Mouse (Mus musculus): ENCODE data around the gene Prex1.

The Prex1 gene

DNA sequence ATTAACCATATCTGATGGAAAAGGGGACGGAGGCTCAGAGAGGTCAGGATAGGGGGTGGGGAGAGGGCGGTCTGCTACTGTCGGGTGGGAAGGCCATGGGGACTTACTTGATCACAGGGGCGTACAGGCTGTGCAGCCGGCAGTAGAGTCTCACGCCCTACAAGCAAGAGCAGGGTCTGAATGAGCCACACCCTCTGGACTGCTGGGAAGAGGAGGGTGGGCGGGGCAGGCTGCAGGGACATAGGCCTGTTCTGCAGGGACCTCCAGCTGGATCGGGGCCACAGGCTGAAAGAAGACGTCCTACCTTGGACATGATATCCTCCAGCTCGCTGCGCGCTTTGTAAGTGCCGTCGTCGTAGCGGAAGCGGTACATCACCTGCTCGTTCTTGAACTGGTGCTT is 112.2 kb downstream of the Prex1 start:
- no peak for DNase-seq

DNA sequence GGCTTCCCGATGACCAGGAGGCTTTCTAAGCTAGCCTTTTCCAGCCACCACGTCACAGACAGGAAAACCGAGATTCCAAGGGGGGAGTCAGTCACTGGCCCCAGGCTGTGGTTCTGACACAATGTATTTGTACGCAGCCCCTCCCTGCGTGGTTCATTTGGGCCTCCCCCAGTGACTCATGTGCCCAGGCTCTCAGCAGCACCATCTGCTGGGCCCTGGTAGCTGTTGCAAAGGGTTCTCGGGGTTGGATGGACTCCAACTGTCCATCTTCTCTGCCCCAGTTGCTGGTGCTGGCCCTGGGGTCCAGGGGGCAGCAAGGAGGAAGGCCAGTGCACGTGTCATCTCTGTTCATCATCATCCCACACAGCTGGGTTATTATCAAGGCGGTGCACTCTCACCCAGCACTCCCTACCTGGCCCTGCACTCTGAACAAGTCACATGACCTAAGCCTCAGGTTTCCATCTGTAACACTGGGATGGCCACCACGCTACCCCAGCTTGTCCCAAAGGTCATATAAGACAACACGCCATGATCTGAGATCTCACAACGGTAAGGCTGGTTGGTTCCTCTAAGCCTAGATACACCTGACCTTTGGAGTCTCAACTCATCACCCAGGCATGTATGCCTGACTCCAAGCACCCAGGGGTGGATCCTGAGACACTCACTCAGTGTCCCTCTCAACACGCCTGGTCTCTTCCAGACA is 115.0 kb downstream of the Prex1 start:
- DNase-seq = no peak

DNA sequence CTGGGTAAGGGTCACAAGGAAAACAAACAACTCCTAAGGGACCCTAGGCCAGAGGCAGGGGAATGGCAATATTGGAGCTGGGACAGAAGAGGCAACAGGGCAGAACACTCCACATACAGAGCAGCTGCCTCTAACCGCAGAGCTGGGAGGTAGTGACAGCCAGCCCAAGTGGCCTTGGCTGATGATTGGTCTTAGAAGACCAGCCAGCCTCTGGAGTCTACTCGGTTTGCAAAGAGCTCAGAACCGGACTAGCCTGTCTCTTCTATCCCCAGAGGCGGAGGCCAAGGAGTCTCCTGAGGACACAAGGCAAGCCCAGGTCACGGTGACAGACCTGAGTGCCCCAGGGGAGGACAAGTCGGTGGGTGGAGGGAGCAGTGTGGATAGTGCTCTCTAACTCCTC is 115.9 kb downstream of the Prex1 start:
- DNase-seq = no peak

DNA sequence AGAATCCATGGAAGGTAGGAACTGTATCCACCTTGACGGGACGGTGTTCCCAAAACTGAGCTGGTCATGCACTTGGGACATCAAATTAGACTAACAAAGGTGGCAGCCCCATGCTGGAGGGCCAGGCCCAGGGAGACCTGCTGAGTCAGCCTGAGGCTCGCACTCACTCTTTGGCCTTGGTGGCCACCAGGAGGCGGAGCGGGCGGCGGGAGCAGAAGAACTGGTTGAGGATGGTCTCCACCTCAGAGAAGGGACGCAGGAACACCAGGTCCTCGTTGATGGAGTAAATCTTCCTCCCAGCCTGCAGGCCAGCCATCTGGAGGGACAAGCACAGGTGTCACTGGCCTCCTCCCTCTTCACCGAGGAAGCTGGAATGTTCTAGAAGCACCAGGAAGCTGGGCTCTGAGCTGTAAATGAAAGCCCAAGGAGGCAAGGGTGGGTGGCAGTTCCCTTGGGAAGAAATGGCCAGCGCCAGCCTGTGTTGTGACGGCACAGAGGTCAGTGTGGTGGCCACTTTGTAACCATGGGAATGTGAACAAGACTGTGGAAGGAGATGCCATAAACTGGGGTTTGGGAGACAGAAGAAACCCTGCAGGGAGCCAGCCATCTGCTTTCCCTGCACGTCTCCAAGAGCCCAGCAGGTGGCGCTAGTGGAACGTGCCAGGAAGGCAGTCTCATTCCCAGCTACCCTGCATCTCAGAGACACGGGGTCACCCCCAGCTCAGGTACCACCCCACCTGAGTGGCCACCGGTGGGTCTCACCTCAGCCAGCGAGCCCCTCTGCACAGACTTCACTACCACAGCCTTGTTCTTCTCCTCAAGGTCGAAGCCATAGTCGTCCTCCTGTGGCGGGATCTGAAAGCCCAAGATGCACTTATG is 121.4 kb downstream of the Prex1 start:
- peak; percentile 84 to 91 for DNase-seq

DNA sequence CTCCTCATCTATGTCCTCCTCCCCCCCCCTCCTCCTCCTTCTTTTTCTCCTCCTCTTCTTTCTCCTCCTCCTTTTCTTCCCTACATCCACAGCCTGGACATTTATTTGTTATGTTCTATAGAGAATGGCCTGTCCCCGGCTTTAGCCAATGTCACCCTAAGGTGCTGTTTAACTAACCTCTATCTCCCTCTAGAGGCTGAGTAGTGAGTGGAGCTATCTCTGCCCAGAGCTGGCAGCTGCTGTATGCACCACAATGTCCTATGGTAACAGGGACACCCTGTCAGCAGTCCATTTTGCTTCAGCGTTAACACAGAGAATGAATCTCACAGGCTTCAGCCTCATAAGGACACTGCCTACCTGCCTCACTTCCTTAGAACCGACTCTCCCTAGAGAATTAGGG is 129.1 kb downstream of the Prex1 start:
- DNase-seq = no peak

DNA sequence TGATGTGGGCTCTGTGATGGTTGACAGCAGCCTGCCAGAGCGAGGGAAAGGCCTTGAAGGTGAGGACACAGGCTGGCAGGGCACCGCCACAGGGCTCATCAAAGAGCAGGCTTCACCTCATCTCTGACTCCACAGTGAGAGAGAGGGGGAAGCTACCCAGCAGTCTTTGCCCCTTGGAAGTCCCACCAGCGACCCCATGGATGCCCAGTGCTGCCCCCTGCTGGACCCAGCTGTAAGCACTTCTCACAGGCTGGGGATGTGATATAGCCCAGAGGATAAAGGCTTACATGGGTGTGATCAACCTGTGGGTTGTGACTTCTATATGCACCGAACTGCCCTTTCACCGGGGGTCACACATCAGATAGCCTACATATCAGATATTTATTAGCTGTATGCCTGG is 130.3 kb downstream of the Prex1 start:
- no peak for DNase-seq

- no peak for DNase-seq
Measured at GRCm38 (mm10) chr2:166581881-166582583, 131.6 kb downstream of the Prex1 start.

GRCm38 (mm10) chr2:166579793-166580192 is 133.8 kb downstream of the Prex1 start:
- no peak for DNase-seq

GRCm38 (mm10) chr2:166579361-166579760 is 134.3 kb downstream of the Prex1 start:
- no peak for DNase-seq

DNA sequence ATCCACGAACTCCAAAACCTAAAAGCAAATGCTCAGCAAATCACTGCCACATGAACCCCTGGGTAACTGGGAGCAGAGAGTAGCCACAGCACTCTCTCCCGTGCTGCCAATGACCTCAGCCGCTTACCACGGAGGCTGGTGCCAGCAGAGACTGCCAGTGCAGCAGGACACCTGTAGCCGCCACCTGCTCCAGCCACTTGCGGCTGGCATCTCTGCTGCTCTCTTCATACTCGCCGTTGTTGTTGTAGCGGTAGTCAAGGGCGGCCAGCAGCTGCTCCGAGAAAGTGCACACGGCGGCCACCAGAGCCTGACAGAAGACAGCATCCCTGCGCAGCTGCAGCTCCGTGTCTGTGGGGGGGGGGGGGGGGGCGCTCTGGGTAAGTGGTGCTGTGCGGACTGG is 138.2 kb downstream of the Prex1 start:
- DNase-seq = peak; percentile 66 to 72

GRCm38 (mm10) chr2:166574934-166575333 is 138.7 kb downstream of the Prex1 start:
- DNase-seq = peak; percentile 72 to 77

GRCm38 (mm10) chr2:166573621-166574020 is 140.0 kb downstream of the Prex1 start:
- DNase-seq = no peak

GRCm38 (mm10) chr2:166572297-166572696 is 141.3 kb downstream of the Prex1 start:
- DNase-seq = no peak

- no peak for DNase-seq
Measured at GRCm38 (mm10) chr2:166569182-166569581, 144.4 kb downstream of the Prex1 start.

GRCm38 (mm10) chr2:166565503-166565902 is 148.1 kb downstream of the Prex1 start:
- no peak for DNase-seq

DNA sequence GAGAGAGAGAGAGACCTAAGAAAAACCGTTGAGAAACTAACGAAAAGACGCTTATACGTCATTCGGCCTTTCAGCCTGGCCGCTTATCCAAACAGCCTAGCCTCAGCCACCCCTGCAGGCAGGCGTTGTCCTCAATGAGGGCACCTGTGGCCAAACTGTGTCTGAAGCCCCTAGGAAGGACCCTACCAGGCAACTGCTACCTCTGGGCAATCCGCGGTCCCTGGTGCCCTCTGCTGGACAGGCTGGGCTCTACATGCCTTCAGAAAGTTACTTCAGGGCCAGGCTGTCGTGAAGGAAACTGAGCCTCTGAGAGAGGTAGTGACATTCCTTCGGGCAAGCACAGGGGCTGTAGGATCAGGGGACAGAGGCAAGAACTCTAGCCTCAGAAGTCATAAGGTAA is 149.2 kb downstream of the Prex1 start:
- peak; percentile 49 to 60 for DNase-seq

GRCm38 (mm10) chr2:166563890-166564289 is 149.7 kb downstream of the Prex1 start:
- peak; percentile 77 to 79 for DNase-seq

GRCm38 (mm10) chr2:166563076-166563475 is 150.6 kb downstream of the Prex1 start:
- no peak for DNase-seq

- no peak for DNase-seq
Measured at GRCm38 (mm10) chr2:166561781-166562180, 151.9 kb downstream of the Prex1 start.

GRCm38 (mm10) chr2:166560826-166561225 is 152.8 kb downstream of the Prex1 start:
- DNase-seq = no peak

GRCm38 (mm10) chr2:166559531-166559930 is 154.1 kb downstream of the Prex1 start:
- DNase-seq = no peak

DNA sequence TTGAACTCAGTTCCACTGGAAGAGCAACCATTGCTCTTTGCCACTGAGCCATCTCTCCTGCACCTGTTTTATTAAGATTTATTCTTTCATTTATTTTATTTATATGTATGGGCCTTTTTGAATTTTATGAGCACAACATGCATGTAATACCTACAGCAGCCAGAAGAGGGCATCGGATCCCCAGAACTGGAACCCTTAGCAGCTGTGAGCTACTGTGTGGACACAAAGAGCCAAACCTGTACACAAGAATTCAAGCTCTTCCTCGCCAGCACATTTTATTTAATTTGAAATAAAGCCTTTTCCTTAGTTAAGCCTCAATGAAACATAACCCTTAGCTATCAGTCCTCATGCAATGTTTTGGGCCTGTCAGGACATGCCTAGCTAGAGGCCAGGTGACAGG is 158.1 kb downstream of the Prex1 start:
- DNase-seq = peak; percentile 22 to 42

- no peak for DNase-seq
Measured at GRCm38 (mm10) chr2:166554169-166554505, 159.5 kb downstream of the Prex1 start.

Measured in cerebellum, postnatal 36 days (tissue).